Mouse (Mus musculus) left cerebral cortex, adult 2 months (tissue): ENCODE measurements around the gene Ankfn1. TPM values are rescaled to one million over a fixed set of nuclear protein-coding genes. Genes with fewer than 3 reads are reported as not detected.

Experiments used
- DNase-seq, 2 experiments: peaks; one replicate each; pipeline ENCODE4 v3.0.0; 2021 to 2022; ENCODE audit warnings: low spot score in 2 of 2, mixed read lengths in 1 of 2; ENCODE audit errors: extremely low spot score in 1 of 2
- H3K27ac ChIP-seq: fragments of 200-600 bp; 2 replicates; pipeline ENCODE4 v1.8.1; 2022
- H3K4me3 ChIP-seq: fragments of 200-600 bp; 2 replicates; pipeline ENCODE4 v1.8.1; 2022
- CTCF ChIP-seq: fragments of 200-600 bp; IDR thresholded peaks from 2 replicates; pipeline ENCODE4 v1.8.1; 2022; ENCODE audit warnings: antibody characterized with exemption, mild to moderate bottlenecking, moderate library complexity
- intact Hi-C: fragments of 180-260 bp; cut with DNase I; formaldehyde crosslinking; loops from one replicate; pipeline ENCODE4 v1.15.1; 2025
- total RNA-seq, 2 experiments: library from RNA; stranded (reverse); gene quantifications; 2 replicates each; pipeline ENCODE4 v1.2.3; 2021

Gene Ankfn1
- total RNA-seq, 2 experiments from 2014 or later: 11.0 to 13.1 TPM

DNA sequence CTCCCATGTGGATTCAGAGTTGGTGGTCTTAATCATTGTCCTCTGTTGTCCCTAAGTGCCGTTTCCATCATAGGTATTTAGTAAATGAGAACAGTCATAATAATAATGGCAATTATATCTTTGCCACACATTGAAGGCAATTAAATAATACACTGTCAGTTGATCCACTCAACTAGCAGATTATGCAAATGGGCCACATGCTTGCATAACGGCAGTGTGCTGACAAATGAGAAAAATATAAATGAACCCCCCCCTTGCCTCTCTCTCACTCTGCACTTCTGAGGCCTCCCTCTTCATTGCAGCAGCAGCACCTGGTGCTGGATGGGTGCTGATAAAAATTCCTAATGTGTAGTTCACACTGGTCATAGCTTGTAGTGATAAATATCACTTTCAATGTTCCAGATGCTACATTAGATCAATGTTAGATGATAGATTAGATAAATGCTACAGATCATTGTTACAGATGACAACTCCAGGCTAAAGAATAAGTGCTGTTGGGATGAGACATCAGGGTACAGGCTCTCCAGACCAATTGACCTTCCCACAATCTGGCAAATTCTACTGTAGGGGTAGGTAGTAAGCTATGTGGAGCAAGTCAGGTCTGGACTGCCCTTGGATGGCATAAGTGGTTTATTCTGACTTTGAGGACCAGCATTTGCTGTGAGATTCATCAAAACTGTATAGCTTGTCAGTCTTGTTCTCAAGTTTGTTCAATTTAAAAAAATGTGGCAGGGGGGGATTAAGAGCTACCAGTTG lies 12.3 kb downstream of the Ankfn1 start:
- Histone ChIP-seq H3K4me3 (no peak overlapping the region), H3K27ac (no peak overlapping the region)
- no peak for TF ChIP-seq CTCF
- intact Hi-C loops: no loop called here
- DNase-seq: no peak

DNA sequence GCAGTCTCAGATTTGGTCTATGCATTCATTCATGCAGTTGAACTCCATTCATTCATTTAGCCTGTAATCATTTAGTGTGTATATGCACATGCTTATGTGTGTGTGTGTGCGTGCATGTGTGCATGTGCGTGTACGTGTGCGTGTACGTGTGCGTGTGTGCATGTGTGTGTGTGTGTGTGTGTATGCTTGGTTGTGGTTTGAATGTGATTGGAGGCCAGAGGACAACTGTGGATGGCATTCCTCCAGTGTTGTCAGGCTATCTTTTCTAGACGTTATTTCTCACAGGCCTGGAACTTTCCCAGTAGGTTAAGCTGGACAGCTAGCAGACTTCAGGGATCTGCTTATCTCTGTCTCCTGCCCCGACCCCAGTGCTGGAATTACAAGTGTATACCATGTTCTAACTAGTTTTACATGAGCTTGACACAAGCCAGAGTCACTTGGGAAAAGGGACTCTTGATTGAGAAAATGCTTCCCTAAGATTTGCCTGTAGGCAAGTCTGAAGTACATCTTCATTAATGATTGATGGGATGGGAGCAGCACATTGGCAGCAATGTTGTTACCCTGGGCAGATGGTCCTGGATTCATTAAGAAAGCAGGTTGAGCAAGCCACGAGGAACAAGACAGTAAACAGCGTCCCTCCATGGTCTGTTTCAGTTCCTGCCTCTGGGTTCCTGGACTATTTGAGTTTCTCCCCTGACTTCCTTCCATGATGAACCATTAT lies 43.3 kb downstream of the Ankfn1 start:
- Histone ChIP-seq H3K4me3 (no peak overlapping the region), H3K27ac (no peak overlapping the region)
- no peak for TF ChIP-seq CTCF
- no peak for DNase-seq
- intact Hi-C loops: no loop called here

DNA sequence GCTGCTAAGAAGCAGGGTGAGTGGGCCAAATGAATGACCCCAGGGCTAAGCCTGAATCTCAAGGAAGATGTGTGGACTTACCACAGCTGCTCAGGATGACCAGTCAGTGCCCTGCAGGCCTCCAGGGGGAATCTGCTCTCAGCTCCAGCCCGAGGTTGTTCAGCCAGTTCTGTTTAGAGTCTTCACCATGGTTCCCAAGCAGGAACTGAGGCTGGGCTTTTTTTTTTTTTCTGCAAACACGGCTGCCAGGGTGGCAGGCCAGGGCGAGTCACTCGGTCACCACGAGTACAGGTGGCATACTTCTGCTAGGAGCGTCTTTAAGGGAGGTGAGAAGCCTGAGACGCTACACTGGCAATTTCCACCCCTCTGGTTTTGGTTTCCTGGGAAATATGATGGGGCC lies 43.9 kb downstream of the Ankfn1 start:
- intact Hi-C loops: no loop called here
- no peak for TF ChIP-seq CTCF
- no peak for DNase-seq
- no peak overlapping the region for H3K4me3 ChIP-seq
- no peak overlapping the region for H3K27ac ChIP-seq

DNA sequence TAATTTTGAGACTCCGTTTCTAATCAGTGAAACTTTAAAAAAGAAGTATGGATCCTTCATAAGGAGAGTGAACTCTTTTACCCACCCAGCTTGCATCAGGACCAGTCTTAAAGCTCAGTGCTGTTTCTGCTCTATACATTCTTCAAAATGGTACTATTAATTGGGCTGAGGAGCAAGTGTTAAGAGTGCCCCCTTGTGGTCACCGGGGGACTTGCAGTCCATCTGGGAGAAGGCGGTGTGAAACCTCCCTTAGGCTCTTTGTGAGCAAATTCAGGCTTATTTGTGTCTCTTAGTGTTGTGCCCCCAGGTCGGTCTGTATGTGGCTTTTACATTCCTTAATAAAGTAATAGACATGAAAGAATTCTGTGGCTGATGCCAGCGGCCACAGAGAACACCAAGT lies 56.6 kb downstream of the Ankfn1 start:
- TF ChIP-seq CTCF: peak; percentile 97
- H3K27ac ChIP-seq: no peak overlapping the region
- DNase-seq: peak; percentile 74 to 80
- intact Hi-C loops: loop anchor here (1.0 to 10.0 kb wide), 4 partner anchors 176 to 556 kb away; no protein-coding TSS in a partner anchor
- no peak overlapping the region for H3K4me3 ChIP-seq

- no peak for DNase-seq
- TF ChIP-seq CTCF: no peak
- intact Hi-C loops: no loop called here
- Histone ChIP-seq H3K27ac (no peak overlapping the region), H3K4me3 (no peak overlapping the region)
These were observed 58.9 kb downstream of the Ankfn1 start for GRCm38 (mm10) chr11:89718491-89718982.

GRCm38 (mm10) chr11:89716351-89716750 lies 61.1 kb downstream of the Ankfn1 start:
- no peak for DNase-seq
- intact Hi-C loops: no loop called here
- Histone ChIP-seq H3K27ac (no peak overlapping the region), H3K4me3 (no peak overlapping the region)
- no peak for TF ChIP-seq CTCF

DNA sequence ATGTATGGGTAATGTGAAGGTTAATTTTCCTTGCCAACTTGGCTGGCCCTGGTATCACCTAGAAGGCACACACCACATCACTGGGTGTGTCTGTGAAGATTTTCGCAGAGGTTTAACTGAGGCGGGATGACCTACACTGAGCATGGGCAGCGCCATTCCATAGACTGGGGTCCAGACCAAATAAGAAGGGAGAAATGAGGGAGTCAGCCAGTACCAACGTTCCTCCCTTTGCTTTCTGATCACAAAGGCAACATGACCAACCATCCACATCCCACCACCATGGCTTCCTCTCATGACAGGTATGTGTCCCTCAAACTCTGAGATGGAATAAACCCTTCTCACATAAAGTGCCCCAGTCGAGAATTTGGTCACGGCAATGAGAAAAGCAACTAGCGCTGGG lies 68.9 kb downstream of the Ankfn1 start:
- no peak for TF ChIP-seq CTCF
- intact Hi-C loops: no loop called here

DNA sequence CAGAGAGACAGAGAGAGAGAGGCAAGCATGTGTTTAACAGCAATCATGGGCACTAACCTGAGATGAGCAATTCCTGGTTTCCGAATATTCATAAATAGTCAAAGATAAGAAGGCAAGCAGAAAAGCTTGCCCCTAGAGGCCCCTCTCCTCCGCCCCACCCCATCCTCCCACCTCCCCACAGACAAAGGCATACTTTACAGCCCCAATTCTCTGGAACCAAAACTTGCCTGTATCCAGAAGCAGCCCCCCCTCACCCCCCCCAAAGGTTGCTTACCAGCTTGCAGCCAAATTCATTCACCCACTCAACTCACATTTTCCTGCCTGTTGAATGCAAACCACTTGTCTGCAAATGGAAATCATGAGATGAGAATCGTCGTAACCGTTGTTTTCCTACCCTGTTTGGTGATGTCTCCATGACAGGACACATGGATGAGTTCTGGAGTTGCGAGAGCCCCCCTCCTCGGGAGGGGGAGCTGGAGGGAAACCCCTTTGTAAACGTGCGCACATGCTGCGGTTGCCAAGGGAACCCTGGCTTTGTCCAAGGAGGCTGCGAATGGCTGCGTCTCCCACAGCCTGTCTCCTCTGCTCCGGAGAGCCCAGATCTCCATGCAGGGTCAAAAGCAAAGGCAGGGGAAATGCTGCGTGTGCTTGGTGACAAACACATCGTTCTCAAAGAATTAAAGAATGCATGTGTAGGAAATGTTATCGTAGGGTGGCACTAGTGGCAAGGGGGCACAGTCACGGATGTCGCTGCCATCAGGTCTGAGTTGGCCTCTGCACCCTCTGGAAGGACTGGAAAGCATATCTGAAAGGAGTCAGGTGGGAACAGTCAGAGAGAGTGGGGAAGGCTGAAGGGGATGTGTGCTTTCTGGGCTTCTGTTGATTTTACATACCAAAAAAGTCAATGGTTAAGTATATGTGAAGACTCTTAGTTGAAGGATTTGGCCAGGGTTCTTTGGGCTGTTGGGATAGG lies 80.7 kb downstream of the Ankfn1 start:
- intact Hi-C loops: no loop called here
- DNase-seq: peak in 1 of 2 experiments; percentile 15
- H3K27ac ChIP-seq: no peak overlapping the region
- 0 out of 2 replicates have a peak overlapping the region, but pooled peaks have one; percentile 9 for H3K4me3 ChIP-seq
- TF ChIP-seq CTCF: no peak

More for the DNA sequence above, 68.9 kb downstream of the Ankfn1 start:
- no peak overlapping the region for H3K27ac ChIP-seq
- H3K4me3 ChIP-seq: no peak overlapping the region
- no peak for DNase-seq

DNA sequence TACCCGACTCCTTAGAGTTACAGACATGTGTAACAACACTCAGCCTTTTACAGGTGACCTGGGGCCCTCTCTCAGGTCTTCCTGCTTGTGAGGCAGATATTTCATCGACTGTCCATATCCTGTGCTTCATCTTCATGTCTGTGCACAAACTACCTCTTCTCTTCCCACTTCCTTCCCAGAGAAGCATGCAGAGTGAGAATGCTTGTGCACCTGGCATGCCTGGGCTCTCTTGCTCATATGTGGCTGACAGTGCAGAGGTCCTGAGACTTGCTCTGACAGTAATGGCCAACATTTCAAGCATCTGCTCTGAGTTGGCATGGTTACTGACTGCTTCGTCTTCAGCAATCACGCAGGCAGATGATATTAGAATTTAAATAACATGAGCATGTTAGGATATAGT lies 83.8 kb downstream of the Ankfn1 start:
- TF ChIP-seq CTCF: no peak
- no peak overlapping the region for H3K27ac ChIP-seq
- intact Hi-C loops: no loop called here
- no peak overlapping the region for H3K4me3 ChIP-seq
- no peak for DNase-seq

DNA sequence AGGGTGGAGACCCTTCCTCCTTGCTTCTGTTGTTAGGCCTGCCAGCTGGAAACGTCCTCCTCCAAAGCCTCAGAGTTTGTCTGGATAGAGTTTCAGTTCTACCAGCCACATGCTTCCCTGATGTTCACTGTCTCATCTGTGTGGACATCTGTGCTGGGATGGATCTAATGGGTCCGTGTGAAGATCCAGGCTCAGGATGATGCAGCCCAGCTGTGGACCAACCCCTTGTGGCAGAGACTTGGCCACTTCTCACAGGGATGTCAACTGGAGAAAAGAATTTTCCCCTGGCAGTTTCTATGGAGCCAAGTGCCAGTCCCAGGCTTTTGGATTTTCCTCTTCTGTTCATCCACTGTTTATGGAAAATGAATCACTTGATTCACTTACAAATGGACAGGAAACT lies 100.5 kb downstream of the Ankfn1 start:
- TF ChIP-seq CTCF: no peak
- DNase-seq: no peak
- intact Hi-C loops: no loop called here
- Histone ChIP-seq H3K27ac (no peak overlapping the region), H3K4me3 (no peak overlapping the region)

GRCm38 (mm10) chr11:89673916-89674507 lies 103.4 kb downstream of the Ankfn1 start:
- H3K4me3 ChIP-seq: no peak overlapping the region
- TF ChIP-seq CTCF: no peak
- DNase-seq: no peak
- intact Hi-C loops: no loop called here
- H3K27ac ChIP-seq: no peak overlapping the region
